Mouse (Mus musculus): ENCODE data around the gene Klf13. TPM values are rescaled to one million over a fixed set of nuclear protein-coding genes. Genes with fewer than 3 reads are reported as not detected.
A peak's percentile ranks its signal among the peaks of the same experiment; 100 is the strongest.

Gene Klf13
- 10 to 100 TPM; 43.8 to 63.8 TPM for total RNA-seq (2021)

DNA sequence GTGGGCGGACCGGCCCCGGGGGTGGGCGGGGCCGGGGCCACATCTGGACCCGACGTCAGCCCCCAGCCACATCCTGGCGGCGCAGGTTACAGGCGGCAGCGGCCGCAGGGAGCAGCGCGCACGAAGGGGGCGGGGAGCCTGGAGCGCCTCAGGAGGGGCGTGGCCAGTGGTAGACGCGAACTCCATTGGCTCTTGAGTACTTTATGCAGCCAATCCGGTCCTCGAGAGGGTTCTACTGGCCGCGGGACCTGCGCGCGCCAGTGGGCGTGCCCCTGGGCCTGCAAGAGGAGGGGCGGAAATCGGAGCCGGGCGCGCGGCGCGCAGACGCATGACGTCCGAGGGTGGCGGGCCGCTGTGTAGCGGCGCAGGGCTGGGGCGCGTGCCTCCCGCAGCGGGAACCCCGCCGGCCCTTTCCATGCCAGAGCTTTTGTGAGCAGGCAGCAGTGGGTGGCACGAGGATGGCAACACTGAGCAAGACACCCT is at the start of gene Klf13:
Gene Klf13, minus strand, starts transcription at position 2 of the 483 bp plus-strand sequence.
- intact Hi-C loops (cut with DNase I), result loop anchor here (2.0 to 5.0 kb wide), 2 partner anchors 118 to 216 kb away; no protein-coding TSS in a partner anchor
- peak; percentile 99 for DNase-seq (ENCODE audit: low spot score)

DNA sequence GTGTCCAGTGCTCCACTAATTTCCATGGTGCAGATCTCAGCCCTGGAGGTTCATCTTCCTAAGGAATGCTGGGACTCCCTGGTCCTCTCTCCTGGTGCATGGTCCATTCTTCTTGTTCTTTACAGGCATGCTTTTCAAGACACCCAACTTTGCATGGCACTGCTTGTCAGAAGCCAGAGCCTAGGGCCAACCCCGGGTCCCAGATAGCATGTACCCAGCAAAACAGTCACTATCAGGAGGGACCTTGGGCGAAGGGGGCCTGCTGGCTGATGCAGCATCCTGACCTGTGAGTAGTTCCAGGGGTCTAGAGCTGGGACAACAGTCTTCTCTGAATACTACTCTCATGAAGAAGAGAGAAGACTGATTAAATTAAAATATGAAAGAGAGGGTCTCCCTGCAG is 49.7 kb upstream of the Klf13 start:
- DNase-seq (ENCODE audit: low spot score), result no peak

DNA sequence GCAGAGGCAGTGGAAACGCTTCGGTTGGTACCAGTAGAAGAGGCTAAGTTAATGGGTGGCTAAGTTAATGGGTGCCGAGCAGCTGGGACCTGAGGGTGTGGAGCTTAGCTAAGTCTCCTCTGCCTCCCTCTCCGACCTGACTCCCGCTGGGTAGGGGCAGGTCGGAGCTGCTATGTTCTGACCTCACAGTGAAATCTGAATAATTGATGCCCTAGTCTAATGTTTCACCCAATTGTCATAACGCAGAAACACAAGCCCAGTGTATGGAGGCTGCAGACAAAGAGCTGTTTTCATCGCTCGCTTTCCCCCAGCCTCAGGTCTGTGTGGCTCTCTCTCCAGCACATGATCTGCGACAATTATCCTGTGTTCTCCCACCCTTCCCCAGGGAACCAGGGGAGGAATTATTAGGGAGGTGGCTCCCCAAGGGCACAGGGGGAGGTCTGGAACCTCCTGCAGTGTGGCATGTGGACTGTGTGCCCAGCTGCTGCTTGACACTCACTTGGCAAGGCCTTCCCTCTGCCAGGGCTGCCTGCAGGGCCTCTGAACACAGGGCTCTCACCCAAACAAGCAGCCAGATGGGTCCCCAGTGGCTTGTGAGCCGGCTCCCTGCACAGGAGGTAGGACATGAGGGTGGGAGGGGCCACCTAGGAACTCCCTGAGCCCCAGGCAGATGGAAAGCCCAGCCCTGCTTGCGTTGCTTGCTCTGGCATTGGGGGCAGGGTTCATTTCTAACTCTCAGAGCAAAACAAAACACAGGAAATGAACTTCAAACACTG is 47.9 kb upstream of the Klf13 start:
- no peak for DNase-seq (ENCODE audit: low spot score)
- intact Hi-C loops (cut with DNase I), result no loop called here

More for the DNA sequence above, 49.7 kb upstream of the Klf13 start:
- intact Hi-C loops (cut with DNase I), result no loop called here

- no peak for DNase-seq (ENCODE audit: low spot score)
- intact Hi-C loops (cut with DNase I), result no loop called here
Measured at GRCm38 (mm10) chr7:63985696-63986406, 47.1 kb upstream of the Klf13 start.

DNA sequence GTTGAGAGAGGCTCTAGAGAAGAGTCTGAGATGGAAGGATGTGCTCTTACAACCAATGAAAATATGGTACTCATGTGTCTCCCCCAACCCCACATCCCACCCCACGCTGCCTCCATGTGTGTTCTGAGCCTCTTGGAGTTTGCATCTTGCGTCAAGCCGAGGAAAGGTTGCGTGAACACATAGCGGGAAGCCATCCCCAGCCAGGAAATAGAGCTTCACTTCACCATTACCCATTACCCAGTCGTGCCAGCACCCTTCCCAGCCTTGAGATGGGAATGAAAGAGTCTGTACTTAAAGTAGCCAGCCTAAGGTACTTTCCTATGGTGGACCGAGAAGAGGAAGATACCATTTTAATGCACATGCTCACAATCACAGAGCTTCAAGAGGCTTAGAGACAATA is 46.6 kb upstream of the Klf13 start:
- intact Hi-C loops (cut with DNase I), result no loop called here
- DNase-seq (ENCODE audit: low spot score), result no peak

DNA sequence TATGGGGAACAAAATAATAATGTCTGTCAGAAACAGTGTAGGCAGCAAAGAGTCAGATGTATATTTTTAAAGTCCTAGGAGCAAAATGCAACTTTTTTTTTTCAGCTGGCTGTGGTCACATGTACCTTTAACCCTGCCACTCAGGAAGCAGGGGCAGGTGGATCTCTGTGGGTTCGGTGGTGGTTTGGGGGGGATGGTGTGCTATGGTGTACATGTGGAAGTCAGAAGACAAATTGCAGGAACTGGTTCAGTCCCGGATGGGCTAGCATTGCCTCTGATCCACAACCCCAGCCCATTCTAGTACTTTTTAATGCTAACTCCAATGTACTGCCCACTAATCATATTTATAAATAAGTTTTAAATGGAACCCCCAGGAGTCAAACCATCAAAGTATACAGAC is 45.6 kb upstream of the Klf13 start:
- intact Hi-C loops (cut with DNase I), result no loop called here

GRCm38 (mm10) chr7:63977631-63978030 is 38.9 kb upstream of the Klf13 start:
- no peak for DNase-seq (ENCODE audit: low spot score)
- intact Hi-C loops (cut with DNase I), result no loop called here

More for the DNA sequence above, 45.6 kb upstream of the Klf13 start:
- no peak for DNase-seq (ENCODE audit: low spot score)

DNA sequence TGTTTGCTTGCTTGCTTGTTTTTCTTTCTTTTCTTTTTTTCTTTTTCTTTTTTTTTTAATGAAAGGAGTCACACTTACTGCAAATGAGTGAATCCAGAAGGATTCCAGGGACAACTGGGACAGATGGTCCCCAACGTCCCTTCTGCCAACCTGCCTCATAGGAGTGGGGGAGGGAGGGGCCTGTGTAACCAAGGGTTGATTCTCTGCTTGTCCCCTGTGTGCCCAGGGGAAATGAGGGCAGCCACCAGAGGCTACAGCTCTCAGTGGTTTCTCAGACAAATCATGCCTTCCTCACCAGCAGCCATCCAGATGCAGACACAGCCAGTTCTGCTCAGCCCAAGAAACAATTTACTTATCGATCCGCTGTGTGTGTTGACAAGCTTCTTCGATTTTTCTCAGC is 32.3 kb upstream of the Klf13 start:
- DNase-seq (ENCODE audit: low spot score), result no peak
- intact Hi-C loops (cut with DNase I), result no loop called here

DNA sequence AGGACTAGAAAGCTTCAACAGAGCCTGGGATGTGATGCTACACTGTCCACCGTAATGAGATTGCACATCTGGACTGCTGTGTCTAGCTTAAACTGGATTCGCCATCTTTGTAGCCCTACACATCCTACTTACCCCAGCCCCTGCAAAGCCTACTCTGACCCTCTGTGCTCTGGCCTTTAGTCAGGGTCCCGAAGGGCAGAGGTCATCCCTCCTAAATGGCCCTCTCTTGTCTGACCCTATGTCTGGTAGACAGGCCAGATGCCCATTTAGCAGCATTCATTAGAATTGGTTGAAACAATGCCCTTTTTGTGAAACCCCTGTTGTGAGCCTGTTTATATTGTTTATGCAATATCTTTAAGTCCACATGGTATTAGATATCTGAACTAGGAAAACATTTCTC is 31.2 kb upstream of the Klf13 start:
- intact Hi-C loops (cut with DNase I), result no loop called here

GRCm38 (mm10) chr7:63965635-63966418 is 27.1 kb upstream of the Klf13 start:
- intact Hi-C loops (cut with DNase I), result no loop called here

More for the DNA sequence above, 31.2 kb upstream of the Klf13 start:
- DNase-seq (ENCODE audit: low spot score), result no peak

GRCm38 (mm10) chr7:63965135-63965534 is 26.4 kb upstream of the Klf13 start:
- DNase-seq (ENCODE audit: low spot score), result peak; percentile 62
- intact Hi-C loops (cut with DNase I), result no loop called here

More at GRCm38 (mm10) chr7:63965635-63966418, 27.1 kb upstream of the Klf13 start:
- no peak for DNase-seq (ENCODE audit: low spot score)

GRCm38 (mm10) chr7:63964121-63964520 is 25.4 kb upstream of the Klf13 start:
- no peak for DNase-seq (ENCODE audit: low spot score)

DNA sequence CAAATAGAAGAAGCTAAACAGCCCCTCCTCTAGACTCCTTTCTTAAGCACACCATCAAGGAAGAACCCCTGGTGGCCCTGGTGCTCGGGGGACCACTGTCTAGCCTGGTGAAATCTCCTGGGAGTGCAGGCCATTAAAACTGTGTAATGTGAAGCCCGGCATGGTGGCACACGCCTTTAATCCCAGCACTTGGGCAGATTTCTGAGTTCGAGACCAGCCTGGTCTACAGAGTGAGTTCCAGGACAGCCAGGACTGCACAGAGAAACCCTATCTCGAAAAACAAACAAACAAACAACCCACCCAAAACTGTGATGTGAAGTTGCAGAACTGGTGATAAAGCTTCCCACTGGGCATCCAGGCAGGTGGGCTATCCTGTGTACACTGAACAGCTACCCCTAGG is 24.9 kb upstream of the Klf13 start:
- intact Hi-C loops (cut with DNase I), result loop anchor here (2.0 kb wide), 1 partner anchor 23 kb away; no protein-coding TSS in a partner anchor
- no peak for DNase-seq (ENCODE audit: low spot score)

More at GRCm38 (mm10) chr7:63964121-63964520, 25.4 kb upstream of the Klf13 start:
- intact Hi-C loops (cut with DNase I), result no loop called here

DNA sequence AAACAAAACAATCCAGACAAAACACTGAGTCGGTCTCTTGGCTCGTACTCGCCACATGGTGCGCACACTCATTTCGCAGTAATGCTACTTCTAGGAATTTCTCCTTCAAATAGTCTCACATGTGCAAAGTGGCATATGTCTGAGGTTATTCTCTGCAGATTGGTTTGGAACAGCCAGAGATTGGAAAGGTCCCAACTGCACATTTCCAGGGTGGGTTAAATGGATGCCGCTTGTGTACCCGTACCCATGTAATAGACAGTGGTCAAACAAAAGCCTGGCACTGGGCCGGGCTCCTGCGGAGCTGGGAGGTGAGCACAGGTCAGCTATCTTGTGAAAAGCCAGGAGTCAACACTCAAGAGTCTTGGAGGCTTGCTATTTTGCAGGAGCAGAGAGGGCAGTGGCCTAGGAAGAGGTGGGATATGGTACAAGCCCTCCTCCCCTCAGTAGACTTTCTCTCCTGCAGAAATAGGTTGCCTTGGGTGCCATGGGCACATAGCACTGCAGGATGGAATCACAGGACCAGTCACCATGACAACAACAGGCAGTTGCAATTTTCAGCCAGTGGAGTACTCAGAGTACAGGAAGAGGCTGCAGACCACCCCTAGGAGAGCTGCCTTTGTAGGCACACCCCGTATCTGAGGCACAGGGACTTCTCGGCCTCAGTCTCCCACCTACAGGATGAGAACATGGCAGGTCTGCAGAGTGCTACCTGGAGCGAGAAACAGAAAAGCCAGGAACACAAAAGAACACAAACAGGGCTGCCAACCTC is 19.3 kb upstream of the Klf13 start:
- DNase-seq (ENCODE audit: low spot score), result no peak
- intact Hi-C loops (cut with DNase I), result no loop called here

DNA sequence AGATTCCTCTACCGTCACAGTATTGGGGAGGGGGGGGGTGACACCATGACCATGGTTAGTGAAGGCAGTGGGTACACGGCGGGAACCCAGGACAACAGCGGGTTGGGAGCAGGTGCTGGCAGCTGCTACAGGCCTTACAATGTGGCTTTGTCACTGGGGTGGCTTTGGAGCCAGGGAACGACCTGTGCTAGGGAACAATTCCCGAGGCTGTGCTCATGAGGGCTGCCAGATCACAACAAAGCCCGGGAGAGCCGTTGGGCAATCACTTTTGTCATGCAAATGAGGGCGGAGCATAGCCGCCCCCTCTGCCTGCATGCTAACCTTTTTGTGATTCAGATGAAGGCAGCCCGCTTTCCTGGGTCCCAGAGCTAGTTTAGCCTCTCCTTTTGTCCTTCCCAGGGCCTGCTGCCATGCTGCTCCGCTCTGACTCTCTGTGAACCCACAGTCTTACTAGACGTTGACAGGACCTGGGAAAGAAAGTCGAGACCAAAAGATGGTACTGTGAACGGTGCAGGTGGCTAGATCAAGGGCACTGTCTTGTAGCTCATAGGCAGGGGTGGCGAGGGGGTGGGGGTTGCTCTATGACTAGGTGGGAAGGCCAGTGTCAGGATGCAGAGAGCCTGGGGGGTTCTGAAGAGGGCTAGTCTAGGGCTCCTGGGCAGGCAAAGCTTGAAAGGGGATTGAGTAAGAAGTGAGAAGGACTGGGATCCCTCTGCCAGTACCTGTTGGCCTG is 18.4 kb upstream of the Klf13 start:
- no peak for DNase-seq (ENCODE audit: low spot score)
- intact Hi-C loops (cut with DNase I), result no loop called here

GRCm38 (mm10) chr7:63956138-63956823 is 17.6 kb upstream of the Klf13 start:
- DNase-seq (ENCODE audit: low spot score), result no peak
- intact Hi-C loops (cut with DNase I), result no loop called here

DNA sequence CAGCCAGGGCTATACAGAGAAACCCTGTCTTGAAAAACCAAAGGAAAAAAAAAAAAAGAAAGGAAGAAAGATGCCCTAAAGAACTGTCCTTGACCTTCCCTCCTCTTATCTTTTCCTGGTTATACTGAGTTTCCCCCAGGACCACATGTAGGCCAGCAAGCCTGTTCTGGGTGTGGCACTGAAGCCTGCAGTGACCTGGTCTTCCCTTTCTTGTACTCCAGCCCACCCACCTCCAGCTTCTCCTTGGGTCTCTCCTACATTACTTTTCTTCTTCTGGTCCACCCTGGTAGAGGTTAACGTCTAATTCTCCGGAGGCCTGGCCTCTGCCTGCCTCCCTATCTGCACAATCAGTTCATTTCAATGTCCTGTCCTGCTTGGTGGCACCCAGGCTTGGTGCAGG is 16.7 kb upstream of the Klf13 start:
- intact Hi-C loops (cut with DNase I), result no loop called here
- DNase-seq (ENCODE audit: low spot score), result no peak
